Mouse (Mus musculus) MEL (cell line): ENCODE results near the gene Cacna1g. TPM values are rescaled to one million over a fixed set of nuclear protein-coding genes. Genes with fewer than 3 reads are reported as not detected.

Source experiments
- DNase-seq: peaks from one replicate; pipeline ENCODE4 v3.0.0; 2011; ENCODE audit warnings: low read depth, low spot score
- H3K27ac ChIP-seq: 2 replicates; pipeline ENCODE4 v1.5.1; 2012; ENCODE audit warnings: low read depth, mild to moderate bottlenecking, control low read depth, low read length, moderate library complexity; ENCODE audit not compliant: control insufficient read depth
- H3K27me3 ChIP-seq, 2 experiments: fragments of 150-350 bp in 1 of 2; sonication (generic) in 1 of 2; 2 replicates each; pipeline ENCODE4 v1.6.1; 2012; ENCODE audit warnings: low read length in 2 of 2, mild to moderate bottlenecking in 2 of 2, improper control_type of control experiment in 1 of 2, moderate library complexity in 1 of 2; ENCODE audit not compliant: insufficient read depth in 2 of 2, control insufficient read depth in 1 of 2
- H3K36me3 ChIP-seq, 2 experiments: 2 replicates each; pipeline ENCODE4 v1.6.1; 2012 to 2014; ENCODE audit warnings: low read length in 2 of 2, improper control_type of control experiment in 1 of 2, inconsistent platforms in 1 of 2, mild to moderate bottlenecking in 1 of 2; ENCODE audit not compliant: insufficient read depth in 2 of 2, control insufficient read depth in 1 of 2
- H3K4me1 ChIP-seq, 2 experiments: fragments of 150-350 bp in 1 of 2; sonication (generic) in 1 of 2; 2 replicates each; pipeline ENCODE4 v1.6.1; 2012; ENCODE audit warnings: low read length in 2 of 2, improper control_type of control experiment in 1 of 2, mild to moderate bottlenecking in 1 of 2; ENCODE audit not compliant: insufficient read depth in 2 of 2, control insufficient read depth in 1 of 2
- H3K4me3 ChIP-seq, 2 experiments: fragments of 150-350 bp in 1 of 2; sonication (generic) in 1 of 2; 2 replicates each; pipeline ENCODE4 v1.5.1; 2012; ENCODE audit warnings: low read depth in 2 of 2, low read length in 2 of 2, mild to moderate bottlenecking in 2 of 2, moderate library complexity in 2 of 2, control low read depth in 1 of 2, improper control_type of control experiment in 1 of 2; ENCODE audit not compliant: control insufficient read depth in 1 of 2, insufficient read depth in 1 of 2
- H3K79me2 ChIP-seq: 2 replicates; pipeline ENCODE4 v1.6.1; 2012; ENCODE audit warnings: mild to moderate bottlenecking, low read length, moderate library complexity; ENCODE audit not compliant: control insufficient read depth, poor library complexity, insufficient read depth
- H3K9ac ChIP-seq: 2 replicates; pipeline ENCODE4 v1.6.1; 2012; ENCODE audit warnings: low read depth, mild to moderate bottlenecking, control low read depth, low read length, moderate library complexity; ENCODE audit not compliant: control insufficient read depth, poor library complexity, severe bottlenecking
- H3K9me3 ChIP-seq: fragments of 150-350 bp; sonication (generic); replicated peaks from 2 replicates; pipeline ENCODE4 v1.6.1; 2012; ENCODE audit warnings: mild to moderate bottlenecking, low read length, improper control_type of control experiment, moderate library complexity; ENCODE audit not compliant: insufficient read depth
- BHLHE40 ChIP-seq: IDR thresholded peaks from 2 replicates; pipeline ENCODE4 v1.6.1; 2012; ENCODE audit warnings: low read depth, mild to moderate bottlenecking, inconsistent platforms, low read length, improper control_type of control experiment, borderline replicate concordance
- CHD1 ChIP-seq: IDR thresholded peaks from 2 replicates; pipeline ENCODE4 v1.6.1; 2012; ENCODE audit warnings: low read depth, mild to moderate bottlenecking, inconsistent platforms, low read length, improper control_type of control experiment
- CHD2 ChIP-seq: IDR thresholded peaks from 2 replicates; pipeline ENCODE4 v1.6.1; 2011; ENCODE audit warnings: low read length, improper control_type of control experiment
- CTCF ChIP-seq, 3 experiments: IDR thresholded peaks in 2 of 3; conservative IDR thresholded peaks in 1 of 3; 2 replicates each; pipeline ENCODE4 v1.5.1; 2011 to 2012; ENCODE audit warnings: low read length in 3 of 3, low read depth in 2 of 3, mild to moderate bottlenecking in 2 of 3, improper control_type of control experiment in 1 of 3, inconsistent platforms in 1 of 3, mixed read lengths in 1 of 3, moderate library complexity in 1 of 3; ENCODE audit not compliant: control insufficient read depth in 1 of 3, insufficient read depth in 1 of 3, poor library complexity in 1 of 3, severe bottlenecking in 1 of 3
- EP300 ChIP-seq, 2 experiments: IDR thresholded peaks; 2 replicates each; pipeline ENCODE4 v1.6.1; 2011; ENCODE audit warnings: improper control_type of control experiment in 2 of 2, low read length in 2 of 2, low read depth in 1 of 2, mild to moderate bottlenecking in 1 of 2
- ETS1 ChIP-seq: IDR thresholded peaks from 2 replicates; pipeline ENCODE4 v1.6.1; 2012; ENCODE audit warnings: low read depth, mild to moderate bottlenecking, inconsistent platforms, low read length, improper control_type of control experiment, moderate library complexity
- GABPA ChIP-seq: IDR thresholded peaks from 2 replicates; pipeline ENCODE4 v1.6.1; 2012; ENCODE audit warnings: low read depth, mild to moderate bottlenecking, inconsistent platforms, low read length, improper control_type of control experiment, moderate library complexity
- HCFC1 ChIP-seq: IDR thresholded peaks from 2 replicates; pipeline ENCODE4 v1.6.1; 2012; ENCODE audit warnings: low read depth, mild to moderate bottlenecking, inconsistent platforms, low read length, improper control_type of control experiment, moderate library complexity
- JUND ChIP-seq: IDR thresholded peaks from 2 replicates; pipeline ENCODE4 v1.6.1; 2011; ENCODE audit warnings: low read depth, mild to moderate bottlenecking, improper control_type of control experiment, low read length
- MXI1 ChIP-seq: IDR thresholded peaks from 2 replicates; pipeline ENCODE4 v1.6.1; 2011; ENCODE audit warnings: mild to moderate bottlenecking, low read depth, low read length, improper control_type of control experiment
- MYC ChIP-seq: IDR thresholded peaks from 2 replicates; pipeline ENCODE4 v1.6.1; 2011; ENCODE audit warnings: low read depth, mild to moderate bottlenecking, low read length, improper control_type of control experiment, moderate library complexity
- NRF1 ChIP-seq: IDR thresholded peaks from 2 replicates; pipeline ENCODE4 v1.6.1; 2014; ENCODE audit warnings: low read depth, mild to moderate bottlenecking, inconsistent platforms, low read length, improper control_type of control experiment, moderate library complexity; ENCODE audit not compliant: poor library complexity, insufficient read depth, severe bottlenecking
- RAD21 ChIP-seq: IDR thresholded peaks from 2 replicates; pipeline ENCODE4 v1.6.1; 2011; ENCODE audit warnings: mild to moderate bottlenecking, low read depth, low read length, improper control_type of control experiment
- RCOR1 ChIP-seq: IDR thresholded peaks from 2 replicates; pipeline ENCODE4 v1.6.1; 2012; ENCODE audit warnings: low read depth, mild to moderate bottlenecking, inconsistent platforms, low read length, improper control_type of control experiment
- SIN3A ChIP-seq: IDR thresholded peaks from 2 replicates; pipeline ENCODE4 v1.6.1; 2012; ENCODE audit warnings: low read length, improper control_type of control experiment, inconsistent platforms
- TAL1 ChIP-seq: IDR thresholded peaks from 2 replicates; pipeline ENCODE4 v1.6.1; 2012; ENCODE audit warnings: mild to moderate bottlenecking, inconsistent platforms, low read length, moderate library complexity, mixed read lengths
- TBP ChIP-seq: IDR thresholded peaks from 2 replicates; pipeline ENCODE4 v1.8.0; 2011; ENCODE audit warnings: low read depth, low read length, improper control_type of control experiment
- TCF12 ChIP-seq: IDR thresholded peaks from 2 replicates; pipeline ENCODE4 v1.6.1; 2014; ENCODE audit warnings: low read depth, mild to moderate bottlenecking, inconsistent platforms, low read length, improper control_type of control experiment, moderate library complexity
- USF1 ChIP-seq: IDR thresholded peaks from 2 replicates; pipeline ENCODE4 v1.6.1; 2014; ENCODE audit warnings: low read depth, mild to moderate bottlenecking, inconsistent platforms, low read length, improper control_type of control experiment, moderate library complexity
- USF2 ChIP-seq, 2 experiments: IDR thresholded peaks; 2 replicates each; pipeline ENCODE4 v1.6.1; 2011 to 2012; ENCODE audit warnings: improper control_type of control experiment in 2 of 2, low read length in 2 of 2, borderline replicate concordance in 1 of 2, inconsistent platforms in 1 of 2, low read depth in 1 of 2, mild to moderate bottlenecking in 1 of 2; ENCODE audit not compliant: insufficient read depth in 1 of 2
- ZC3H11A ChIP-seq: IDR thresholded peaks from 2 replicates; pipeline ENCODE4 v1.6.1; 2012; ENCODE audit warnings: low read depth, mild to moderate bottlenecking, inconsistent platforms, low read length, improper control_type of control experiment
- ZMIZ1 ChIP-seq: IDR thresholded peaks from 2 replicates; pipeline ENCODE4 v1.6.1; 2012; ENCODE audit warnings: low read depth, mild to moderate bottlenecking, inconsistent platforms, low read length, improper control_type of control experiment, moderate library complexity
- ZNF384 ChIP-seq: IDR thresholded peaks from 2 replicates; pipeline ENCODE4 v1.6.1; 2012; ENCODE audit warnings: low read depth, mild to moderate bottlenecking, inconsistent platforms, low read length, improper control_type of control experiment
- polyA plus RNA-seq, 2 experiments: library from polyadenylated mRNA; stranded (reverse) in 1 of 2; unstranded in 1 of 2; fragments of >175 nt in 1 of 2; fragments of >200 nt in 1 of 2; gene quantifications; 2 replicates each; pipeline versions ENCODE4 v1.2.1 to v1.2.4; 2012; ENCODE audit warnings: low replicate concordance in 2 of 2, low read depth in 1 of 2; ENCODE audit not compliant: insufficient read length in 2 of 2, insufficient read depth in 1 of 2, missing spikeins in 1 of 2
- total RNA-seq: library from RNA; depleted of rRNA; stranded (reverse); fragments of 300-350 nt; gene quantifications from 2 replicates; pipeline ENCODE4 v1.2.3, GENCODE M21; 2012

Cacna1g gene
- total and polyA plus RNA-seq, 3 experiments = 0.01 to 0.04 TPM; not detected in 1

GRCm38 (mm10) chr11:94475722-94476121 lies 1.7 kb upstream of the Cacna1g start:
- H3K27ac ChIP-seq = no peak overlapping the region
- no peak overlapping the region for H3K9ac ChIP-seq
- peaks cover 7 to 18% of the 10 kb centered on the region in 2 experiments; a peak in 3 of 4 replicates for H3K27me3 ChIP-seq

DNA sequence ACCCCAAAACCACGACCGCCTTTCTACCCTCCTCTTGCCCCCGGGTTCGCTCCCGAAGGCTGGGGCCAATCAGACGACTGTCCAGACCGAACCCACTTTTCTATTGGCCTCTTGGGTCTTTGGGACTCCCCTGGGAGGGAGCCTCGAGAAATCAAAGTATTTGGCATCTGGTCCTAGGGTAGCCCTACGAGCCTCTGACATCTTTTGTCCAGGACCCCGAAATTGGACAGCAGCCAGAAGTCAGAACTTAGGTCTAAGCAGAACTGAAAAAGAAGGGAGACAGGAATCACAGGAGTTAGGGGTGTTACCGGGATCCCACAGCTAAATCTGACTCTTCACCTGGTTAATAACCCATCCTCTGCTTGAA lies 529 bp upstream of the Cacna1g start:
- DNase-seq = no peak
- H3K4me3 ChIP-seq = peak overlapping the region; percentile 16 to 35; a peak in 3 of 4 replicates

More at GRCm38 (mm10) chr11:94475722-94476121, 1.7 kb upstream of the Cacna1g start:
- Histone ChIP-seq H3K36me3 (no peaks in the 10 kb centered on the region), H3K4me3 (no peak overlapping the region), H3K9me3 (no peaks in the 10 kb centered on the region), H3K4me1 (no peaks in the 10 kb centered on the region), H3K79me2 (no peaks in the 10 kb centered on the region)
- TF ChIP-seq NRF1 = no peak
- no peak for DNase-seq

GRCm38 (mm10) chr11:94472916-94473706 lies 887 bp downstream of the Cacna1g start:
- H3K79me2 ChIP-seq = no peaks in the 10 kb centered on the region
- no peaks in the 10 kb centered on the region for H3K4me1 ChIP-seq
- H3K4me3 ChIP-seq = no peak overlapping the region
- DNase-seq = no peak
- H3K9me3 ChIP-seq = no peaks in the 10 kb centered on the region
- peaks cover 4 to 8% of the 10 kb centered on the region in 2 experiments; a peak in 3 of 4 replicates for H3K27me3 ChIP-seq
- TF ChIP-seq ZNF384 (no peak), CHD1 (no peak), MYC (no peak), CHD2 (no peak), RCOR1 (no peak), TAL1 (no peak), GABPA (no peak), BHLHE40 (no peak), JUND (no peak), TBP (no peak), CTCF (IDR thresholded peaks at IDR 0.05 in 2 of 3, conservative IDR thresholded peaks at IDR 0.05 in 1 of 3; ENCODE audit: control insufficient read depth in 1 of 3, insufficient read depth in 1 of 3, low read depth in 2 of 3, low read length in 3 of 3, poor library complexity in 1 of 3, severe bottlenecking in 1 of 3) (no peak), USF1 (no peak), TCF12 (no peak), ZMIZ1 (no peak), SIN3A (no peak), HCFC1 (no peak)
- H3K9ac ChIP-seq = no peak overlapping the region
- H3K36me3 ChIP-seq = no peaks in the 10 kb centered on the region
- H3K27ac ChIP-seq = no peak overlapping the region

More for the DNA sequence above, 529 bp upstream of the Cacna1g start:
- Histone ChIP-seq H3K27me3 (peaks cover 7 to 16% of the 10 kb centered on the region in 2 experiments; a peak in 3 of 4 replicates), H3K36me3 (no peaks in the 10 kb centered on the region), H3K4me1 (no peaks in the 10 kb centered on the region), H3K27ac (no peak overlapping the region), H3K79me2 (no peaks in the 10 kb centered on the region), H3K9me3 (no peaks in the 10 kb centered on the region), H3K9ac (no peak overlapping the region)
- TF ChIP-seq BHLHE40 (no peak), HCFC1 (no peak), RAD21 (no peak), CTCF (IDR thresholded peaks at IDR 0.05 in 2 of 3, conservative IDR thresholded peaks at IDR 0.05 in 1 of 3; ENCODE audit: control insufficient read depth in 1 of 3, insufficient read depth in 1 of 3, low read depth in 2 of 3, low read length in 3 of 3, poor library complexity in 1 of 3, severe bottlenecking in 1 of 3) (no peak), USF2 (IDR thresholded peaks at IDR 0.05; ENCODE audit: borderline replicate concordance in 1 of 2, insufficient read depth in 1 of 2, low read depth in 1 of 2, low read length in 2 of 2) (no peak), EP300 (IDR thresholded peaks at IDR 0.05; ENCODE audit: low read depth in 1 of 2, low read length in 2 of 2) (no peak), MXI1 (no peak), ZC3H11A (no peak), CHD2 (no peak), ETS1 (no peak)
